Mouse (Mus musculus): Measurements from ENCODE around the gene Schip1. TPM values are rescaled to one million over a fixed set of nuclear protein-coding genes. Genes with fewer than 3 reads are reported as not detected.
A peak's percentile ranks its signal among the peaks of the same experiment; 100 is the strongest.

Schip1 gene
- polyA plus RNA-seq, 1 experiment from 2014 or later: 165 TPM

DNA sequence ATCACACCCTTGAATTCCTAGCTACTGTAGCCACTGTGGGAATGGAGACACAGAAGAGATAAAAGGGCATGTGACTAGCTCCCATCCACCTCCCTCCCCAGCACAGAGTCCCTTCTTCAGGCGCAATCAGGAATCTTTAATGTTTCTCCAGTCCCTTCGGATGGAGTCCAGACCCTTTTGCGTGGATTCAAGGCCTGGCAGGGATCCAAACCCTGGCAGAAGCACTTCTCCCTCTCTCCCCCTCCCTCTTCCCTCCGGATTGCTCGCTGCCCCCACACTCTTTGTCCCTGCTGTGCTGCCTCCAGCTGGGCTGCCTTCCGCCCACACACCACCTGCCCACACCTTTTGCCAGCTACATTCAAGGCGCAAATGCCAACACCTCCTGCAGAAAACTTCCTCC lies 511.8 kb downstream of the Schip1 start:
- WGBS: under 1% methylated on average over 7 of the region's 7 CpGs
- Histone ChIP-seq H3K4me2 (ENCODE audit: low read length) (peak overlapping the region; percentile 71), H3K9me3 (replicated peaks; ENCODE audit: control insufficient read depth, low read length) (no peaks in the 10 kb centered on the region), H3K27me3 (replicated peaks; ENCODE audit: control insufficient read depth, insufficient read depth, low read length) (no peaks in the 10 kb centered on the region), H3K27ac (ENCODE audit: low read depth, low read length) (peak overlapping the region; percentile 41), H3K36me3 (ENCODE audit: control insufficient read depth, insufficient read depth, low read length) (no peaks in the 10 kb centered on the region), H3K4me1 (ENCODE audit: control insufficient read depth, insufficient read depth, low read length) (peaks cover 46% of the 10 kb centered on the region), H3K4me3 (ENCODE audit: low read depth, low read length) (no peak overlapping the region), H3K9ac (ENCODE audit: low read length) (0 out of 2 replicates have a peak overlapping the region, but pooled peaks have one; percentile 1)
- ATAC-seq (peak; percentile 40), DNase-seq (ENCODE audit: low spot score) (peak; percentile 88)

GRCm38 (mm10) chr3:68576948-68577347 lies 512.3 kb downstream of the Schip1 start:
- Histone ChIP-seq H3K4me3 (ENCODE audit: low read depth, low read length) (no peak overlapping the region), H3K9ac (ENCODE audit: low read length) (0 out of 2 replicates have a peak overlapping the region, but pooled peaks have one; percentile 1), H3K27ac (ENCODE audit: low read depth, low read length) (peak overlapping the region; percentile 41), H3K9me3 (replicated peaks; ENCODE audit: control insufficient read depth, low read length) (no peaks in the 10 kb centered on the region), H3K4me1 (ENCODE audit: control insufficient read depth, insufficient read depth, low read length) (peaks cover 46% of the 10 kb centered on the region), H3K36me3 (ENCODE audit: control insufficient read depth, insufficient read depth, low read length) (no peaks in the 10 kb centered on the region), H3K27me3 (replicated peaks; ENCODE audit: control insufficient read depth, insufficient read depth, low read length) (no peaks in the 10 kb centered on the region), H3K4me2 (ENCODE audit: low read length) (peak overlapping the region; percentile 71)
- ATAC-seq (no peak), DNase-seq (ENCODE audit: low spot score) (no peak)
- WGBS: 43% methylated on average over 5 of the region's 5 CpGs

- Histone ChIP-seq H3K27ac (ENCODE audit: low read depth, low read length) (no peak overlapping the region), H3K4me2 (ENCODE audit: low read length) (no peak overlapping the region), H3K9ac (ENCODE audit: low read length) (no peak overlapping the region), H3K4me1 (ENCODE audit: control insufficient read depth, insufficient read depth, low read length) (peaks cover 47% of the 10 kb centered on the region), H3K9me3 (replicated peaks; ENCODE audit: control insufficient read depth, low read length) (no peaks in the 10 kb centered on the region), H3K36me3 (ENCODE audit: control insufficient read depth, insufficient read depth, low read length) (no peaks in the 10 kb centered on the region), H3K27me3 (replicated peaks; ENCODE audit: control insufficient read depth, insufficient read depth, low read length) (no peaks in the 10 kb centered on the region), H3K4me3 (ENCODE audit: low read depth, low read length) (no peak overlapping the region)
- 71% methylated on average over 13 of the region's 13 CpGs for WGBS
- DNase-seq (ENCODE audit: low spot score) (no peak), ATAC-seq (no peak)
Observed at GRCm38 (mm10) chr3:68581591-68581990, 517.0 kb downstream of the Schip1 start.

DNA sequence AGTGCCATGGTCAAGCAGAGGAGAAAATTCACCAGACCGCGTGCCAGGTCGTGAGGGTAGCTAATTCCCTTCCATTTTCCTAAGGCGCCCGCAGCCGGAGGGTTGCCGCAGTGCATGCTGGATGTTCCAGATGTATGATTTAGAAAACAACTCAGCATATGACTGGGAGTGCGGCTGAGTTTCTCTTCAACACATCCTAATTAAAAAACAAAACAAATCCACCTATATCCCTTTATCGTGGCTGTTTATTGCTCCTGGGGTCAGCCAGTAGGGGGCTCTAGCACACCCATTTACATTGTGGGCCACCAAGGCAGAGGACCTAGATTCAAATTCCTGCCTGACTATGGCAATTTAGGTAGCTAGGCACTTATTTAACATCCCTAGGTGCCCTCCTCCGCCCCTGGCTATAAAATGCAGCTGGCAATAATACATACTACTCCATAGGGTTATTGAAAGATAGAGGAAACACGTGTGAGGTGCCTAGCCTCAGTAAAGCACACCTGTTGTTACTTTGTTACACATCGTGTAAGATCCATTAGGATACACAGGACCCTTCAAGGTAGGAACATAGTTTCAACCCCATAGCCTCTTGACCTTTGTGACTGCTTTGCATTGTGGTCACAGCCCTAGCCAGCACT lies 517.6 kb downstream of the Schip1 start:
- Histone ChIP-seq H3K9ac (ENCODE audit: low read length) (0 out of 2 replicates have a peak overlapping the region, but pooled peaks have one; percentile 21), H3K9me3 (replicated peaks; ENCODE audit: control insufficient read depth, low read length) (no peaks in the 10 kb centered on the region), H3K4me3 (ENCODE audit: low read depth, low read length) (no peak overlapping the region), H3K4me1 (ENCODE audit: control insufficient read depth, insufficient read depth, low read length) (peaks cover 46% of the 10 kb centered on the region), H3K27me3 (replicated peaks; ENCODE audit: control insufficient read depth, insufficient read depth, low read length) (no peaks in the 10 kb centered on the region), H3K4me2 (ENCODE audit: low read length) (peak overlapping the region; percentile 29; the same call in 1 of the 2 replicates), H3K36me3 (ENCODE audit: control insufficient read depth, insufficient read depth, low read length) (no peaks in the 10 kb centered on the region), H3K27ac (ENCODE audit: low read depth, low read length) (peak overlapping the region; percentile 77)
- WGBS: 74% methylated on average over 12 of the region's 12 CpGs
- no peak for DNase-seq (ENCODE audit: low spot score)
- ATAC-seq: no peak

GRCm38 (mm10) chr3:68583031-68583693 lies 518.6 kb downstream of the Schip1 start:
- ATAC-seq (no peak; the same call in 1 of the 2 replicates), DNase-seq (ENCODE audit: low spot score) (peak; percentile 56)
- H3K4me2 ChIP-seq (ENCODE audit: low read length): peak overlapping the region; percentile 29
- no peaks in the 10 kb centered on the region for H3K9me3 ChIP-seq (replicated peaks; ENCODE audit: control insufficient read depth, low read length)
- WGBS: 4% methylated on average over 14 of the region's 14 CpGs
- H3K4me1 ChIP-seq (ENCODE audit: control insufficient read depth, insufficient read depth, low read length): peaks cover 51% of the 10 kb centered on the region
- no peak overlapping the region for H3K4me3 ChIP-seq (ENCODE audit: low read depth, low read length)
- 0 out of 2 replicates have a peak overlapping the region, but pooled peaks have one; percentile 21 for H3K9ac ChIP-seq (ENCODE audit: low read length)
- H3K27me3 ChIP-seq (replicated peaks; ENCODE audit: control insufficient read depth, insufficient read depth, low read length): no peaks in the 10 kb centered on the region
- H3K36me3 ChIP-seq (ENCODE audit: control insufficient read depth, insufficient read depth, low read length): no peaks in the 10 kb centered on the region
- peak overlapping the region; percentile 77 for H3K27ac ChIP-seq (ENCODE audit: low read depth, low read length)

DNA sequence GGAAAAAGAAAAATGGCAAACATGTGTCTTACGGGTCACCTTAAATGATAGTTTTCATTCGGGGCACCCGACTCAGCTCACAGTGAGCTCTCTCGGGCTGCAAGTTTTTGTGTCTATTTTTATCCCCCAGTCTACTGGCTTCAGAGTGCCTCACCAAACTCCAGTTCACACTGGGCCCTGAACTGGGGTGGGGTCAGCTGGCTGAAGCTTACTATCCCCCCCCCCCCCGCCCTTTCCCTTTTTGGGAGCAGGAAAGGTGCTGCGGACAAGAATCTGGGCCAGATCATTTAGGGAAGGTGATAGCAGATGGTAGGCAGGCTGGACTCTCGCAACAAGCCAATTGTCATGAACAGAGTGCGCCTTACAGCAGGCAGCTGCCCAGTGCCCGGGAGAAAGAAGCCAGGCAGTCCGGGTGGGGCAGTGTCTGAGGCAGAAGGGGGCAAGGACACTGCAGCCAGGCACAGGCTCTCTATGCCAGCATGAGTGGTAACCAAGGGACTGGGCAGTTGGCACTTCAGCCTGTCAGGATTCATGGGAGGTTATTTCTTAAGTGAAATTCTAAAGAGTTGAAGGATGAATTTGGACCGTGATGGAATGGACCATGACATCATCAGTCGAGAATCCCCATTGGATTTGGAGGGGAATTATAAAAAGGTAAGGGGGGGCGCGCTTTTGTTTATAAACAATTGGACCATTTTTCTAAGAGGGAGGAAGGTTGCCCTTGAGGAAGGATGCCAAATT lies 519.3 kb downstream of the Schip1 start:
- DNase-seq (ENCODE audit: low spot score) (peak; percentile 77), ATAC-seq (peak; percentile 73)
- peak overlapping the region; percentile 29 for H3K4me2 ChIP-seq (ENCODE audit: low read length)
- H3K36me3 ChIP-seq (ENCODE audit: control insufficient read depth, insufficient read depth, low read length): no peaks in the 10 kb centered on the region
- no peak overlapping the region for H3K4me3 ChIP-seq (ENCODE audit: low read depth, low read length)
- no peaks in the 10 kb centered on the region for H3K9me3 ChIP-seq (replicated peaks; ENCODE audit: control insufficient read depth, low read length)
- no peaks in the 10 kb centered on the region for H3K27me3 ChIP-seq (replicated peaks; ENCODE audit: control insufficient read depth, insufficient read depth, low read length)
- H3K9ac ChIP-seq (ENCODE audit: low read length): no peak overlapping the region
- H3K4me1 ChIP-seq (ENCODE audit: control insufficient read depth, insufficient read depth, low read length): peaks cover 51% of the 10 kb centered on the region
- 25% methylated on average over 14 of the region's 14 CpGs for WGBS
- peak overlapping the region; percentile 77 for H3K27ac ChIP-seq (ENCODE audit: low read depth, low read length)

GRCm38 (mm10) chr3:68585213-68585612 lies 520.6 kb downstream of the Schip1 start:
- no peak overlapping the region for H3K9ac ChIP-seq (ENCODE audit: low read length)
- no peak for ATAC-seq
- H3K36me3 ChIP-seq (ENCODE audit: control insufficient read depth, insufficient read depth, low read length): no peaks in the 10 kb centered on the region
- no peak overlapping the region for H3K4me2 ChIP-seq (ENCODE audit: low read length)
- no peak for DNase-seq (ENCODE audit: low spot score)
- H3K9me3 ChIP-seq (replicated peaks; ENCODE audit: control insufficient read depth, low read length): no peaks in the 10 kb centered on the region
- peaks cover 46% of the 10 kb centered on the region for H3K4me1 ChIP-seq (ENCODE audit: control insufficient read depth, insufficient read depth, low read length)
- no peak overlapping the region for H3K4me3 ChIP-seq (ENCODE audit: low read depth, low read length)
- H3K27ac ChIP-seq (ENCODE audit: low read depth, low read length): no peak overlapping the region
- H3K27me3 ChIP-seq (replicated peaks; ENCODE audit: control insufficient read depth, insufficient read depth, low read length): no peaks in the 10 kb centered on the region
- WGBS: 73% methylated on average over 4 of the region's 4 CpGs

- Histone ChIP-seq H3K4me2 (ENCODE audit: low read length) (no peak overlapping the region), H3K9ac (ENCODE audit: low read length) (peak overlapping the region; percentile 29; the same call in 1 of the 2 replicates), H3K4me1 (ENCODE audit: control insufficient read depth, insufficient read depth, low read length) (peaks cover 46% of the 10 kb centered on the region), H3K27ac (ENCODE audit: low read depth, low read length) (no peak overlapping the region), H3K4me3 (ENCODE audit: low read depth, low read length) (no peak overlapping the region), H3K27me3 (replicated peaks; ENCODE audit: control insufficient read depth, insufficient read depth, low read length) (no peaks in the 10 kb centered on the region), H3K9me3 (replicated peaks; ENCODE audit: control insufficient read depth, low read length) (no peaks in the 10 kb centered on the region), H3K36me3 (ENCODE audit: control insufficient read depth, insufficient read depth, low read length) (no peaks in the 10 kb centered on the region)
- 52% methylated on average over 9 of the region's 9 CpGs for whole genome bisulfite sequencing
- ATAC-seq (no peak), DNase-seq (ENCODE audit: low spot score) (no peak)
Observed at GRCm38 (mm10) chr3:68586646-68587064, 522.1 kb downstream of the Schip1 start.

Data from forebrain, embryonic 14.5 days (tissue).